ENCODE assay signal across 11 mouse cellular contexts in genomic region chr15:98821403-98821802, GRCm38 (mm10). TPM values are rescaled to one million over a fixed set of nuclear protein-coding genes. Genes with fewer than 3 reads are reported as not detected.
DNase-seq lines count a peak whose midpoint lies in the region; ATAC-seq and TF ChIP-seq lines count a peak whose summit lies in the region.
"Had no signal": no experiment of that assay in that cellular context is flagged by ENCODE, and none has a peak within 500 bp of the region (broad histone marks: within the 10 kb centered on the region; RNA-seq: fewer than 3 reads in every experiment).

No protein-coding gene starts in this region.

- peak; percentile 66 for TF ChIP-seq CTCF in heart, adult 2 months (IDR thresholded peaks at IDR 0.05)
- TF ChIP-seq CTCF in testis, adult 2 months (IDR thresholded peaks at IDR 0.05; ENCODE audit: control insufficient read depth, insufficient read depth, insufficient replicate concordance, low read depth, low read length) = peak; percentile 33; the same call in 1 of the 2 replicates

- no peak overlapping the region for H3K4me3 ChIP-seq in heart, adult 2 months
- H3K4me3 ChIP-seq in testis, adult 2 months (ENCODE audit: control insufficient read depth, low read depth, low read length) = no peak overlapping the region

- H3K4me1 ChIP-seq in heart, adult 2 months (ENCODE audit: control insufficient read depth, insufficient read depth, low read length) = no peaks in the 10 kb centered on the region
- H3K4me1 ChIP-seq in testis, adult 2 months (ENCODE audit: control insufficient read depth, insufficient read depth, low read length) = no peaks in the 10 kb centered on the region

- no peaks in the 10 kb centered on the region for H3K27me3 ChIP-seq in heart, adult 2 months (ENCODE audit: control insufficient read depth, insufficient read depth, low read length)
- no peaks in the 10 kb centered on the region for H3K27me3 ChIP-seq in testis, adult 2 months (ENCODE audit: control insufficient read depth, insufficient read depth, low read length)

- no peak overlapping the region for H3K27ac ChIP-seq in heart, adult 2 months
- no peak overlapping the region for H3K27ac ChIP-seq in testis, adult 2 months (ENCODE audit: control insufficient read depth, insufficient read depth, low read depth, low read length)

- no peaks in the 10 kb centered on the region; the same call in 1 of the 2 replicates for H3K36me3 ChIP-seq in heart, adult 2 months (ENCODE audit: control insufficient read depth, insufficient read depth, low read length)
- H3K36me3 ChIP-seq in testis, adult 2 months (ENCODE audit: control insufficient read depth, insufficient read depth, low read length) = no peaks in the 10 kb centered on the region

- H3K79me2 ChIP-seq in heart, adult 2 months (replicated peaks; ENCODE audit: control insufficient read depth, insufficient read depth, low read length) = 0 out of 2 replicates have a peak, but pooled peaks cover 3% of the 10 kb centered on the region

- H3K9ac ChIP-seq in heart, adult 2 months (ENCODE audit: low read depth, low read length) = no peak overlapping the region

- ATAC-seq in granulocyte monocyte progenitor cell, adult 5-6 weeks (replicated peaks; ENCODE audit: poor library complexity, severe bottlenecking) = peak; percentile 46

- no peak for DNase-seq in heart, adult 2 months
- no peak for DNase-seq in heart, postnatal 10 days
- no peak for DNase-seq in testis, postnatal 14 days (ENCODE audit: low spot score)
- DNase-seq in thymus, postnatal 4 days = peak; percentile 77
- no peak for DNase-seq in cerebellum, adult 9-10 months
- no peak for DNase-seq in c-Kit-positive CD71-positive TER-119-positive erythroid progenitor cells, embryonic 14.5 days (ENCODE audit: low spot score)
- DNase-seq: adrenal gland, adult 8-10 months had no signal

- WGBS in heart, adult 2 months = 53% methylated on average over 10 of the region's 10 CpGs

- TF ChIP-seq POLR2A in heart, adult 2 months (IDR thresholded peaks at IDR 0.05; ENCODE audit: insufficient read depth, low read depth, low read length) = no peak
- no peak for TF ChIP-seq POLR2A in testis, adult 2 months (IDR thresholded peaks at IDR 0.05; ENCODE audit: control insufficient read depth, low read depth, low read length)

- no peak for TF ChIP-seq EP300 in heart, adult 2 months (IDR thresholded peaks at IDR 0.05; ENCODE audit: insufficient read depth, low read depth, low read length)

- intact Hi-C loops in heart, adult 2 months (cut with DNase I) = no loop called here
- intact Hi-C loops in heart, postnatal 10 days (cut with DNase I) = no loop called here

RNA-seq across cellular contexts. Expression of gene Prkag1, which starts 9.9 kb away (rescaled TPM):
- 100 to 1,000 TPM; 104 to 114 TPM for total RNA-seq in heart, adult 2 months (2021)
- polyA plus RNA-seq in heart, adult 2 months (2012; rRNA removed) = 95.7 and 200 TPM in 2 replicates
- 10 to 100 TPM; 93.7 to 94.3 TPM for total RNA-seq in heart, postnatal 10 days (2021)
- polyA plus RNA-seq in testis, adult 2 months (2012; rRNA removed) = 18.4 and 19.5 TPM in 2 replicates
- 34.2 and 63.8 TPM in 2 replicates for total RNA-seq in granulocyte monocyte progenitor cell, adult 5-6 weeks (2014; fragmentation: Nextera tagmentation)
- 85.0 and 110 TPM in 2 replicates for total RNA-seq in granulocyte monocyte progenitor cell, adult 5-6 weeks (2017)

RNA-seq across cellular contexts. Expression of gene Ddn, which starts 12.1 kb away (rescaled TPM):
- under 1 TPM; 0.45 to 0.50 TPM for total RNA-seq in heart, adult 2 months (2021)
- 0.12 and 0.23 TPM in 2 replicates for polyA plus RNA-seq in heart, adult 2 months (2012; rRNA removed)
- total RNA-seq in heart, postnatal 10 days (2021) = under 1 TPM; 0.10 to 0.32 TPM
- polyA plus RNA-seq in testis, adult 2 months (2012; rRNA removed) = 0.02 TPM in 1 of 2 replicates, not detected in the other
- not detected in 2 replicates for total RNA-seq in granulocyte monocyte progenitor cell, adult 5-6 weeks (2014; fragmentation: Nextera tagmentation)
- not detected in 2 replicates for total RNA-seq in granulocyte monocyte progenitor cell, adult 5-6 weeks (2017)
- polyA plus RNA-seq: liver, embryonic 16.5 days had no signal

RNA-seq across cellular contexts. Expression of gene Wnt1, which starts 31.7 kb away (rescaled TPM):
- not detected for total RNA-seq in heart, adult 2 months (2021)
- polyA plus RNA-seq in heart, adult 2 months (2012; rRNA removed) = not detected in 2 replicates
- total RNA-seq in heart, postnatal 10 days (2021) = not detected
- 3.5 and 4.0 TPM in 2 replicates for polyA plus RNA-seq in testis, adult 2 months (2012; rRNA removed)
- not detected in 2 replicates for total RNA-seq in granulocyte monocyte progenitor cell, adult 5-6 weeks (2014; fragmentation: Nextera tagmentation)
- total RNA-seq in granulocyte monocyte progenitor cell, adult 5-6 weeks (2017) = not detected in 2 replicates
- total RNA-seq: adrenal gland, adult 8-10 months had no signal
- polyA plus RNA-seq: kidney, embryonic 14.5 days; liver, embryonic 16.5 days had no signal

RNA-seq across cellular contexts. Expression of gene Wnt10b, which starts 43.5 kb away (rescaled TPM):
- under 1 TPM; 0.20 to 0.29 TPM for total RNA-seq in heart, adult 2 months (2021)
- 0.23 and 0.70 TPM in 2 replicates for polyA plus RNA-seq in heart, adult 2 months (2012; rRNA removed)
- under 1 TPM; 0.43 to 0.67 TPM for total RNA-seq in heart, postnatal 10 days (2021)
- polyA plus RNA-seq in testis, adult 2 months (2012; rRNA removed) = 0.47 and 0.67 TPM in 2 replicates
- total RNA-seq in granulocyte monocyte progenitor cell, adult 5-6 weeks (2014; fragmentation: Nextera tagmentation) = 0.47 TPM in 1 of 2 replicates, not detected in the other
- total RNA-seq in granulocyte monocyte progenitor cell, adult 5-6 weeks (2017) = 0.26 TPM in 1 of 2 replicates, not detected in the other
- polyA plus RNA-seq: kidney, embryonic 14.5 days; liver, embryonic 16.5 days had no signal

RNA-seq across cellular contexts. Expression of gene Kmt2d, which starts 49.6 kb away (rescaled TPM):
- total RNA-seq in heart, adult 2 months (2021) = 10 to 100 TPM; 51.3 to 56.5 TPM
- polyA plus RNA-seq in heart, adult 2 months (2012; rRNA removed) = 17.1 and 17.7 TPM in 2 replicates
- 10 to 100 TPM; 63.0 to 72.1 TPM for total RNA-seq in heart, postnatal 10 days (2021)
- polyA plus RNA-seq in testis, adult 2 months (2012; rRNA removed) = 17.0 and 17.4 TPM in 2 replicates
- total RNA-seq in granulocyte monocyte progenitor cell, adult 5-6 weeks (2014; fragmentation: Nextera tagmentation) = 59.0 and 81.0 TPM in 2 replicates
- 15.8 and 24.9 TPM in 2 replicates for total RNA-seq in granulocyte monocyte progenitor cell, adult 5-6 weeks (2017)
